Mouse (Mus musculus): ENCODE results near the gene Scgb2b27.
"Not testable (repeated sequence)": the region's sequence is repeated elsewhere in the genome, so short reads cannot be mapped to it uniquely, and the experiment has no call there.

Scgb2b27 gene

GRCm38 (mm10) chr7:34013842-34014241 is at the start of gene Scgb2b27:
Scgb2b27 (minus strand) TSS chr7:34013942.
- no peak for DNase-seq (ENCODE audit: low read depth, low spot score)

GRCm38 (mm10) chr7:34036076-34036815 is 22.5 kb upstream of the Scgb2b27 start:
- DNase-seq (ENCODE audit: low read depth, low spot score) = not testable (repeated sequence)

GRCm38 (mm10) chr7:34034579-34034978 is 20.8 kb upstream of the Scgb2b27 start:
- DNase-seq (ENCODE audit: low read depth, low spot score) = not testable (repeated sequence)

- DNase-seq (ENCODE audit: low read depth, low spot score) = no peak
Observed at GRCm38 (mm10) chr7:34030026-34030425, 16.3 kb upstream of the Scgb2b27 start.

- DNase-seq (ENCODE audit: low read depth, low spot score) = not testable (repeated sequence)
Observed at GRCm38 (mm10) chr7:34027202-34027601, 13.5 kb upstream of the Scgb2b27 start.

- no peak for DNase-seq (ENCODE audit: low read depth, low spot score)
Observed at GRCm38 (mm10) chr7:34025641-34026040, 11.9 kb upstream of the Scgb2b27 start.

- DNase-seq (ENCODE audit: low read depth, low spot score) = not testable (repeated sequence)
Observed at GRCm38 (mm10) chr7:34021183-34021582, 7.4 kb upstream of the Scgb2b27 start, which contains the start of gene Scgb1b27. Scgb1b27 (plus strand) TSS chr7:34021483.

- DNase-seq (ENCODE audit: low read depth, low spot score) = peak; percentile 4
Observed at GRCm38 (mm10) chr7:33982281-33982680, 31.5 kb downstream of the Scgb2b27 start.

Measured in forelimb bud, embryonic 11.5 days (tissue).